Mouse (Mus musculus): ENCODE measurements at regions not wholly inside any gene's neighbourhood (a gene's known extent, or its start where the extent isn't known, plus 50 kb on each side); places are given as distances from the start of the nearest gene placed in this dataset.

DNA sequence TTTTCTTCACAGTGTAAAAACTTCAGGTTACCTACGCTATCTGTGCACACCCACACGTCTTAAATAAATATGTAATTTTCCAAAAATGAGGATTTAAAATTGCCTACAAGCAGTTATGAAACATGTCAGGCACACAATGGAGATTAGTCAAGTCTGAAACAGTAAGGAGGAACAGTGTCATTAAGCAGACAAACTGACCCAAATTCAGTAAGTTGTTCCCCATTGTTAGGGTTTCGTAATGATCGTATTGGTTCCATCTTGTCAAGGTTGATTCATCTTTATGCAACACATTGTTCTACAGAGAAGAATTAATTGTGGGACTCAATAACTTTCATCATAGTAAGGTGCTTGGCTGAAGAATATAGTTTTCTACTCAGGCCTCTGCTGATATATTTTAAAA, 312.7 kb upstream of the Slc24a5 start:
- H3K9ac ChIP-seq (ENCODE audit: insufficient read depth, low read depth, low read length, poor library complexity, severe bottlenecking), result no peak overlapping the region
- no peak for TF ChIP-seq MAFK (IDR thresholded peaks at IDR 0.05; ENCODE audit: insufficient read depth, low read depth, low read length)
- TF ChIP-seq CHD2 (IDR thresholded peaks at IDR 0.05; ENCODE audit: low read depth, low read length), result no peak
- TF ChIP-seq ZC3H11A (IDR thresholded peaks at IDR 0.05; ENCODE audit: borderline replicate concordance, low read depth, low read length), result no peak
- no peak for TF ChIP-seq HCFC1 (IDR thresholded peaks at IDR 0.05; ENCODE audit: borderline replicate concordance, insufficient read depth, low read length)
- no peak for TF ChIP-seq ZNF384 (IDR thresholded peaks at IDR 0.05; ENCODE audit: low read depth, low read length)
- H3K27ac ChIP-seq (ENCODE audit: insufficient read depth, low read depth, low read length, poor library complexity, severe bottlenecking), result no peak overlapping the region
- H3K4me1 ChIP-seq (ENCODE audit: control insufficient read depth in 2 of 2, insufficient read depth in 2 of 2, low read length in 2 of 2, poor library complexity in 1 of 2), result no peaks in the 10 kb centered on the region
- no peaks in the 10 kb centered on the region for H3K36me3 ChIP-seq (ENCODE audit: control insufficient read depth, insufficient read depth, low read length, poor library complexity, severe bottlenecking)
- no peak overlapping the region for H3K4me3 ChIP-seq (ENCODE audit: insufficient read depth in 1 of 2, low read depth in 1 of 2, low read length in 2 of 2, poor library complexity in 1 of 2, severe bottlenecking in 1 of 2)
- in situ Hi-C loops (cut with MboI; ENCODE audit: low sequenced_read_pairs in 2 of 2, unreplicated experiment in 2 of 2), result no loop called here
- no peaks in the 10 kb centered on the region for H3K9me3 ChIP-seq (ENCODE audit: control insufficient read depth, insufficient read depth, low read depth, low read length)
- no peak for DNase-seq (ENCODE audit: low read depth, low spot score)

DNA sequence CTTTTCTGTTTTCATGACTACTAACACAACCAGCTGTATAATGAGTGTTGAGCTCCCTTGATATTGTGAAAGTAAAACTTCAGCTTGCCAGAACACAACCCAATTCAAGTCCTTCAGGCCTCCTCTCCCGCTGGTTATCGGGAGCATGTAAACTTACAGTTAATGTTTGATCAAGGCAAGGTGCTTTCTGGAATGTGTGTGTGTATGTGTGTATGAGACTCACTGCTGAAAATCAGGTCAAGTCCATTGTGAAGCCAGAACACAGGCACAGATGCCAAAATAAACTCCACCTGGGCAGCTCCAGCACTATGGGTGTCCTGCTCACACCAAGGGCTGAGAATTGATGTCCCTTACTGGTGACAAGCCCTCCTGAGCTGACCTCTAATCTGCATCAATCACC, 308.9 kb upstream of the Slc24a5 start:
- Histone ChIP-seq H3K27ac (ENCODE audit: insufficient read depth, low read depth, low read length, poor library complexity, severe bottlenecking) (no peak overlapping the region), H3K4me3 (ENCODE audit: insufficient read depth in 1 of 2, low read depth in 1 of 2, low read length in 2 of 2, poor library complexity in 1 of 2, severe bottlenecking in 1 of 2) (no peak overlapping the region), H3K4me1 (ENCODE audit: control insufficient read depth in 2 of 2, insufficient read depth in 2 of 2, low read length in 2 of 2, poor library complexity in 1 of 2) (no peaks in the 10 kb centered on the region), H3K9me3 (ENCODE audit: control insufficient read depth, insufficient read depth, low read depth, low read length) (no peaks in the 10 kb centered on the region), H3K36me3 (ENCODE audit: control insufficient read depth, insufficient read depth, low read length, poor library complexity, severe bottlenecking) (no peaks in the 10 kb centered on the region), H3K9ac (ENCODE audit: insufficient read depth, low read depth, low read length, poor library complexity, severe bottlenecking) (no peak overlapping the region)
- DNase-seq (ENCODE audit: low read depth, low spot score), result no peak
- TF ChIP-seq MAFK (IDR thresholded peaks at IDR 0.05; ENCODE audit: insufficient read depth, low read depth, low read length), result no peak
- TF ChIP-seq HCFC1 (IDR thresholded peaks at IDR 0.05; ENCODE audit: borderline replicate concordance, insufficient read depth, low read length), result no peak
- no peak for TF ChIP-seq ZC3H11A (IDR thresholded peaks at IDR 0.05; ENCODE audit: borderline replicate concordance, low read depth, low read length)
- in situ Hi-C loops (cut with MboI; ENCODE audit: low sequenced_read_pairs in 2 of 2, unreplicated experiment in 2 of 2), result no loop called here

GRCm38 (mm10) chr2:124763650-124764049, 304.3 kb upstream of the Slc24a5 start:
- no peaks in the 10 kb centered on the region for H3K4me1 ChIP-seq (ENCODE audit: control insufficient read depth in 2 of 2, insufficient read depth in 2 of 2, low read length in 2 of 2, poor library complexity in 1 of 2)
- no peaks in the 10 kb centered on the region for H3K9me3 ChIP-seq (ENCODE audit: control insufficient read depth, insufficient read depth, low read depth, low read length)
- H3K4me3 ChIP-seq (ENCODE audit: insufficient read depth in 1 of 2, low read depth in 1 of 2, low read length in 2 of 2, poor library complexity in 1 of 2, severe bottlenecking in 1 of 2), result no peak overlapping the region
- no peak overlapping the region for H3K27ac ChIP-seq (ENCODE audit: insufficient read depth, low read depth, low read length, poor library complexity, severe bottlenecking)
- in situ Hi-C loops (cut with MboI; ENCODE audit: low sequenced_read_pairs in 2 of 2, unreplicated experiment in 2 of 2), result no loop called here
- no peak for TF ChIP-seq MAFK (IDR thresholded peaks at IDR 0.05; ENCODE audit: insufficient read depth, low read depth, low read length)
- no peak for TF ChIP-seq CHD2 (IDR thresholded peaks at IDR 0.05; ENCODE audit: low read depth, low read length)
- TF ChIP-seq ZNF384 (IDR thresholded peaks at IDR 0.05; ENCODE audit: low read depth, low read length), result no peak
- TF ChIP-seq HCFC1 (IDR thresholded peaks at IDR 0.05; ENCODE audit: borderline replicate concordance, insufficient read depth, low read length), result no peak
- TF ChIP-seq ZC3H11A (IDR thresholded peaks at IDR 0.05; ENCODE audit: borderline replicate concordance, low read depth, low read length), result no peak
- H3K36me3 ChIP-seq (ENCODE audit: control insufficient read depth, insufficient read depth, low read length, poor library complexity, severe bottlenecking), result no peaks in the 10 kb centered on the region
- DNase-seq (ENCODE audit: low read depth, low spot score), result no peak
- H3K9ac ChIP-seq (ENCODE audit: insufficient read depth, low read depth, low read length, poor library complexity, severe bottlenecking), result no peak overlapping the region

GRCm38 (mm10) chr2:124764186-124764910, 303.6 kb upstream of the Slc24a5 start:
- H3K9ac ChIP-seq (ENCODE audit: insufficient read depth, low read depth, low read length, poor library complexity, severe bottlenecking), result no peak overlapping the region
- TF ChIP-seq ZNF384 (IDR thresholded peaks at IDR 0.05; ENCODE audit: low read depth, low read length) (no peak), HCFC1 (IDR thresholded peaks at IDR 0.05; ENCODE audit: borderline replicate concordance, insufficient read depth, low read length) (no peak), CHD2 (IDR thresholded peaks at IDR 0.05; ENCODE audit: low read depth, low read length) (no peak)
- no peaks in the 10 kb centered on the region for H3K36me3 ChIP-seq (ENCODE audit: control insufficient read depth, insufficient read depth, low read length, poor library complexity, severe bottlenecking)
- no peaks in the 10 kb centered on the region for H3K9me3 ChIP-seq (ENCODE audit: control insufficient read depth, insufficient read depth, low read depth, low read length)
- no peak for DNase-seq (ENCODE audit: low read depth, low spot score)
- no peak overlapping the region for H3K4me3 ChIP-seq (ENCODE audit: insufficient read depth in 1 of 2, low read depth in 1 of 2, low read length in 2 of 2, poor library complexity in 1 of 2, severe bottlenecking in 1 of 2)
- H3K27ac ChIP-seq (ENCODE audit: insufficient read depth, low read depth, low read length, poor library complexity, severe bottlenecking), result no peak overlapping the region
- H3K4me1 ChIP-seq (ENCODE audit: control insufficient read depth in 2 of 2, insufficient read depth in 2 of 2, low read length in 2 of 2, poor library complexity in 1 of 2), result no peaks in the 10 kb centered on the region
- in situ Hi-C loops (cut with MboI; ENCODE audit: low sequenced_read_pairs in 2 of 2, unreplicated experiment in 2 of 2), result no loop called here

All from ES-E14 (cell line).